Mouse (Mus musculus): Measurements from ENCODE around the gene Rundc3a.

DNA sequence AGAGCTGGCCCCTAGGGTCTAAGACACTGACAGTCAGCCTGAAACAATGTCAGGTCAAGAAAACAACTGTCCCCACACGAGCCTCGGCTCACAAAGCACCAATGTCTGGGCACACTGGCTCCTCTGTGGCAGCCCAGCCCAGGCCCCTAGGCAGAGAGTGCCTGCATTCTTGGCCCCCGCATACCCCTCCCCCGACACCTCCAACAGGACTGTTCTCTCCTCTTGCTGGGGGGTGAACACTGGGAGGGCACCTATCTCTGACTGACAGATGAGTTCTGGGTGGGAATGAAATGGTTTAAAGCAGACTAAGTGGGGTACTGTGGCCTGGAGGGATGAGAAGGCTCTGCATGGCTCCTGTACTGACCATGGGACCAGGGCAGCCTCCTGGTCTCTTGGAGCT, 27.5 kb upstream of the Rundc3a start:
- no peak for TF ChIP-seq POLR2A (IDR thresholded peaks at IDR 0.05; ENCODE audit: control insufficient read depth, low read depth, low read length)
- no peak for TF ChIP-seq CTCF (IDR thresholded peaks at IDR 0.05; ENCODE audit: control insufficient read depth, insufficient read depth, insufficient replicate concordance, low read depth, low read length)
